Mouse (Mus musculus) CH12.LX (cell line): Measurements from ENCODE around the gene Gpatch3. TPM values are rescaled to one million over a fixed set of nuclear protein-coding genes. Genes with fewer than 3 reads are reported as not detected.

ENCODE experiments used
- DNase-seq: peaks from one replicate; pipeline ENCODE4 v3.0.0-alpha.2; 2013; ENCODE audit errors: extremely low read depth
- H3K27ac ChIP-seq: 2 replicates; pipeline ENCODE4 v1.5.1; 2012; ENCODE audit warnings: low read depth, mild to moderate bottlenecking, control low read depth, moderate library complexity; ENCODE audit not compliant: insufficient read depth
- H3K27me3 ChIP-seq: replicated peaks from 2 replicates; pipeline ENCODE3; 2012; ENCODE audit warnings: inconsistent platforms
- H3K36me3 ChIP-seq, 2 experiments: replicated peaks in 1 of 2; 2 replicates each; pipeline versions ENCODE3 to v1.6.1; 2012; ENCODE audit warnings: inconsistent platforms in 1 of 2, low read length in 1 of 2, mild to moderate bottlenecking in 1 of 2, mixed read lengths in 1 of 2, moderate library complexity in 1 of 2; ENCODE audit not compliant: control insufficient read depth in 1 of 2, insufficient read depth in 1 of 2
- H3K4me1 ChIP-seq, 2 experiments: 2 replicates each; pipeline ENCODE4 v1.6.1; 2012; ENCODE audit warnings: inconsistent platforms in 1 of 2, moderate library complexity in 1 of 2; ENCODE audit not compliant: insufficient read depth in 2 of 2, control insufficient read depth in 1 of 2
- H3K4me2 ChIP-seq: 2 replicates; pipeline ENCODE4 v1.6.1; 2012; ENCODE audit warnings: low read depth, mild to moderate bottlenecking, control low read depth; ENCODE audit not compliant: poor library complexity, insufficient read depth, severe bottlenecking
- H3K4me3 ChIP-seq, 3 experiments: fragments of 150-350 bp in 1 of 3; sonication (generic) in 1 of 3; replicated peaks in 1 of 3; 2 replicates each; pipeline versions ENCODE3 to v1.5.1; 2011 to 2012; ENCODE audit warnings: low read depth in 2 of 3, low read length in 2 of 3, mild to moderate bottlenecking in 2 of 3, moderate library complexity in 2 of 3, control low read depth in 1 of 3, improper control_type of control experiment in 1 of 3, inconsistent platforms in 1 of 3, mixed read lengths in 1 of 3; ENCODE audit not compliant: poor library complexity in 1 of 3
- H3K79me2 ChIP-seq: replicated peaks from 2 replicates; pipeline ENCODE4 v1.6.1; 2012; ENCODE audit warnings: mild to moderate bottlenecking, moderate library complexity; ENCODE audit not compliant: control insufficient read depth, poor library complexity, insufficient read depth, severe bottlenecking; ENCODE audit errors: extremely low read depth
- H3K9ac ChIP-seq: 2 replicates; pipeline ENCODE4 v1.6.1; 2012; ENCODE audit warnings: low read depth, mild to moderate bottlenecking, control low read depth, moderate library complexity; ENCODE audit not compliant: insufficient read depth
- H3K9me3 ChIP-seq: replicated peaks from 2 replicates; pipeline ENCODE3; 2012; ENCODE audit warnings: low read length, inconsistent platforms, mixed read lengths
- BHLHE40 ChIP-seq: IDR thresholded peaks from 2 replicates; pipeline ENCODE4 v1.6.1; 2011; ENCODE audit warnings: mild to moderate bottlenecking, low read depth, low read length, improper control_type of control experiment
- CHD1 ChIP-seq: IDR thresholded peaks from 2 replicates; pipeline ENCODE4 v1.6.1; 2012; ENCODE audit warnings: low read depth, low read length, improper control_type of control experiment, inconsistent platforms
- CHD2 ChIP-seq: IDR thresholded peaks from 2 replicates; pipeline ENCODE4 v1.6.1; 2011; ENCODE audit warnings: low read length, improper control_type of control experiment
- CTCF ChIP-seq, 2 experiments: IDR thresholded peaks in 1 of 2; conservative IDR thresholded peaks in 1 of 2; 2 replicates each; pipeline ENCODE4 v1.5.1; 2011 to 2012; ENCODE audit warnings: low read depth in 2 of 2, low read length in 2 of 2, improper control_type of control experiment in 1 of 2, inconsistent platforms in 1 of 2, mild to moderate bottlenecking in 1 of 2, moderate library complexity in 1 of 2
- E2F4 ChIP-seq: IDR thresholded peaks from 2 replicates; pipeline ENCODE4 v1.6.1; 2011; ENCODE audit warnings: low read depth, low read length, improper control_type of control experiment; ENCODE audit not compliant: insufficient replicate concordance
- EP300 ChIP-seq: IDR thresholded peaks from 2 replicates; pipeline ENCODE4 v1.6.1; 2011; ENCODE audit warnings: low read length, improper control_type of control experiment
- ETS1 ChIP-seq: conservative IDR thresholded peaks from 2 replicates; pipeline ENCODE4 v1.6.1; 2012; ENCODE audit warnings: low read depth, mild to moderate bottlenecking, inconsistent platforms, low read length, improper control_type of control experiment, moderate library complexity
- GABPA ChIP-seq: IDR thresholded peaks from 2 replicates; pipeline ENCODE4 v1.6.1; 2012; ENCODE audit warnings: low read depth, low read length, improper control_type of control experiment, inconsistent platforms; ENCODE audit not compliant: insufficient replicate concordance
- HCFC1 ChIP-seq: IDR thresholded peaks from 2 replicates; pipeline ENCODE4 v1.6.1; 2012; ENCODE audit warnings: low read depth, mild to moderate bottlenecking, inconsistent platforms, low read length, improper control_type of control experiment
- IRF4 ChIP-seq: IDR thresholded peaks from 2 replicates; pipeline ENCODE4 v1.6.1; 2014; ENCODE audit warnings: low read depth, mild to moderate bottlenecking, inconsistent platforms, low read length, improper control_type of control experiment
- JUN ChIP-seq: IDR thresholded peaks from 2 replicates; pipeline ENCODE4 v1.6.1; 2011; ENCODE audit warnings: low read depth, mild to moderate bottlenecking, low read length, improper control_type of control experiment, moderate library complexity; ENCODE audit not compliant: insufficient read depth
- JUND ChIP-seq: conservative IDR thresholded peaks from 2 replicates; pipeline ENCODE4 v1.6.1; 2011; ENCODE audit warnings: low read depth, low read length, improper control_type of control experiment
- KAT2A ChIP-seq: IDR thresholded peaks from 2 replicates; pipeline ENCODE4 v1.6.1; 2012; ENCODE audit warnings: low read length, improper control_type of control experiment, inconsistent platforms; ENCODE audit not compliant: insufficient replicate concordance
- MAFK ChIP-seq: IDR thresholded peaks from 2 replicates; pipeline ENCODE4 v1.6.1; 2011; ENCODE audit warnings: low read length, improper control_type of control experiment; ENCODE audit not compliant: insufficient replicate concordance
- MAX ChIP-seq: IDR thresholded peaks from 2 replicates; pipeline ENCODE4 v1.6.1; 2011; ENCODE audit warnings: low read length, improper control_type of control experiment
- MEF2A ChIP-seq: IDR thresholded peaks from 2 replicates; pipeline ENCODE4 v1.6.1; 2014; ENCODE audit warnings: low read depth, mild to moderate bottlenecking, inconsistent platforms, low read length, improper control_type of control experiment, borderline replicate concordance
- MXI1 ChIP-seq: IDR thresholded peaks from 2 replicates; pipeline ENCODE4 v1.6.1; 2011; ENCODE audit warnings: mild to moderate bottlenecking, low read depth, low read length, improper control_type of control experiment
- NELFE ChIP-seq: IDR thresholded peaks from 2 replicates; pipeline ENCODE4 v1.6.1; 2011; ENCODE audit warnings: low read depth, low read length, improper control_type of control experiment
- NRF1 ChIP-seq: IDR thresholded peaks from 2 replicates; pipeline ENCODE4 v1.6.1; 2014; ENCODE audit warnings: low read depth, mild to moderate bottlenecking, inconsistent platforms, low read length, improper control_type of control experiment, moderate library complexity
- PAX5 ChIP-seq: IDR thresholded peaks from 2 replicates; pipeline ENCODE4 v1.6.1; 2012; ENCODE audit warnings: low read length, inconsistent platforms, mixed read lengths
- POLR2A ChIP-seq: IDR thresholded peaks from 2 replicates; pipeline ENCODE4 v1.6.1; 2011; ENCODE audit warnings: low read depth, mild to moderate bottlenecking, improper control_type of control experiment, low read length
- POLR2AphosphoS2 ChIP-seq: IDR thresholded peaks from 2 replicates; pipeline ENCODE4 v1.6.1; 2011; ENCODE audit warnings: low read depth, low read length, improper control_type of control experiment
- RAD21 ChIP-seq: IDR thresholded peaks from 2 replicates; pipeline ENCODE4 v1.6.1; 2011; ENCODE audit warnings: low read depth, mild to moderate bottlenecking, low read length, improper control_type of control experiment, moderate library complexity
- RCOR1 ChIP-seq: conservative IDR thresholded peaks from 2 replicates; pipeline ENCODE4 v1.6.1; 2012; ENCODE audit warnings: low read depth, mild to moderate bottlenecking, inconsistent platforms, low read length, improper control_type of control experiment
- SIN3A ChIP-seq: IDR thresholded peaks from 2 replicates; pipeline ENCODE4 v1.6.1; 2012; ENCODE audit warnings: low read length, improper control_type of control experiment, inconsistent platforms
- SMC3 ChIP-seq: IDR thresholded peaks from 2 replicates; pipeline ENCODE4 v1.6.1; 2011; ENCODE audit warnings: low read depth, low read length, improper control_type of control experiment
- TBP ChIP-seq: conservative IDR thresholded peaks from 2 replicates; pipeline ENCODE4 v1.6.1; 2011; ENCODE audit warnings: low read depth, low read length, improper control_type of control experiment
- UBTF ChIP-seq: IDR thresholded peaks from 2 replicates; pipeline ENCODE4 v1.6.1; 2012; ENCODE audit warnings: low read depth, mild to moderate bottlenecking, inconsistent platforms, low read length, improper control_type of control experiment, moderate library complexity
- USF1 ChIP-seq: IDR thresholded peaks from 2 replicates; pipeline ENCODE4 v1.6.1; 2014; ENCODE audit warnings: low read depth, mild to moderate bottlenecking, inconsistent platforms, low read length, improper control_type of control experiment
- USF2 ChIP-seq: conservative IDR thresholded peaks from 2 replicates; pipeline ENCODE4 v1.6.1; 2011; ENCODE audit warnings: low read depth, low read length, improper control_type of control experiment
- ZC3H11A ChIP-seq: IDR thresholded peaks from 2 replicates; pipeline ENCODE4 v1.6.1; 2012; ENCODE audit warnings: low read depth, mild to moderate bottlenecking, inconsistent platforms, low read length, improper control_type of control experiment
- ZKSCAN1 ChIP-seq: IDR thresholded peaks from 2 replicates; pipeline ENCODE4 v1.6.1; 2012; ENCODE audit warnings: low read depth, inconsistent platforms, low read length, improper control_type of control experiment, borderline replicate concordance
- ZMIZ1 ChIP-seq: IDR thresholded peaks from 2 replicates; pipeline ENCODE4 v1.6.1; 2012; ENCODE audit warnings: low read depth, mild to moderate bottlenecking, inconsistent platforms, low read length, improper control_type of control experiment
- ZNF384 ChIP-seq: IDR thresholded peaks from 2 replicates; pipeline ENCODE4 v1.6.1; 2012; ENCODE audit warnings: low read depth, low read length, improper control_type of control experiment, inconsistent platforms
- dilution Hi-C: fragments of 300-500 bp; cut with MboI; formaldehyde crosslinking; loops from 2 replicates; pipeline ENCODE4 v1.14.3; 2020; ENCODE audit warnings: low sequenced_read_pairs; ENCODE audit not compliant: extremely low pct_unique_long_range_greater_than_20kb, extremely low pct_ligation_motif_present
- in situ Hi-C: fragments of 300-500 bp; cut with MboI; formaldehyde crosslinking; loops from 3 replicates; pipeline ENCODE4 v1.14.3; 2019; ENCODE audit warnings: low sequenced_read_pairs, low pct_ligation_motif_present, low pct_unique_long_range_greater_than_20kb, mixed read lengths
- polyA plus RNA-seq: library from polyadenylated mRNA; unstranded; fragments of >175 nt; gene quantifications from 2 replicates; pipeline ENCODE4 v1.2.1, GENCODE M21; 2012; ENCODE audit warnings: low read depth; ENCODE audit not compliant: insufficient read length
- total RNA-seq, 2 experiments: library from RNA; depleted of rRNA; stranded (reverse); fragments of 300-350 nt in 1 of 2; fragments of >200 nt in 1 of 2; gene quantifications; 2 replicates each; pipeline ENCODE4 v1.2.3; 2012 to 2014

The Gpatch3 gene
- total and polyA plus RNA-seq, 3 experiments = 7.2 to 20.9 (median 10.8) TPM

DNA sequence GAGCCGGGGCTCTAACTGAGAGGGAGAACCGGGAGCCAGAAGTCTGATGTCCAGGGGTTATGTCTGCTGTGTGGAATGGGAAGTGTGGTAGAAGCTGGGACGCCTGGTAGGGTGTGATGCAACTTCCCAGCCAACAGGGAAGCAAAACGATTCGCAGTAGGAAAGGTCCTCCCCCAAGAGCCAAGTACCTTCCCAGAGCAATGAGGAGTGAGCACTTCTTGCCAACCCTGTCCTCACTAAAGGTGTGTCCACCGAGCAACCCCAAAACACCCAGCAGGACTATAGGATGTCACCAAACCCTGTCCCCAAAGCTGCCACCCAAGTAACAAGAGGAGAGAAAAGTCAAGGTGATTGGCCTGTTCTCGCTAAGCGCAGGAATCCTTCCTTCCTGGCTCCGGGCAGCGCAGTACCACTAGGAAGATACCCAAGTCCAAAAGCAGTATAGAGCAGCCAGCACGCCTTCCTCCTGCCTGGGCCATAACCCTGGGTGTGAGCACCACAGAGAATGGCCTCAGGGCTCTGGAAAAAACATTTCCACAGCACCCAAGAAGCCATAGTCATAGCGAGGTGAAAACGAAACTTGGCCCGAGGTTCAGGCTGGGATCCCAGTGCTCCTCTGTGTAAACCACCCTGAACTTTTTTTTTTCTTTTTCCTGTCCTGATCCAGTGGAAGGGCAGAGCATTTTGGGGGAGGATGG, 56.7 kb downstream of the Gpatch3 start:
- H3K9me3 ChIP-seq = no peaks in the 10 kb centered on the region
- peak overlapping the region; percentile 23; the same call in 1 of the 2 replicates for H3K27ac ChIP-seq
- peak overlapping the region; percentile 86 for H3K4me2 ChIP-seq

DNA sequence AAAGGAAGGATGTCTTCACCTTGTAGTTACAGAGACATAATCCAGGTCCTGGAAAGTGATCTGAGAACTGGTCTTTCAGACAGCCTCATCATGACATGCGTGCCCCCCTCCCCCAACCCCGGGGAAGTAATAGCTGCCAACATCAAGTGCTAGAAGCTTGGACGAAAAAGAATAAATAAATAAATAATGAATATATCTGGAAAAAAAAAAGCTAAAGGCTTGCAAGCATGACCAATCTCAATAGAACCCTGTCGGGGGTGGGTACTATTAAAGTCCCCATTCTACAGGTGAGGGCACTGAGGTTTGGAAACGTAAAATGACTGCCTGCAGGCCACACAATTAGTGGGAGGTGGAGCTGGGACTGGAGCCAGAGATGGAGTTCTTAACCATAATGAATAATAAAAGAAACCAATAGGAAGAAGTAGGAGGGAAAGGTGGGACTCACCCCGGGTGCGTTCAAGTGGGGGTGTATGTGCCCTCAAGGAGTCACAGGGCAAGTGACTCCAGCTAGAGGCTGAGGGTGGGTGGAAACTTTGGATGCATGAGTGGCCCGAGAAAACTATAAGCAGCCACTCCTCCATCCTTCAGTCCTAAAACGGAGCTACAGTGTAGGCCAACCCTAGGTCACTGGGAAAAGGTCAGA, 57.3 kb downstream of the Gpatch3 start:
- peak overlapping the region; percentile 23; the same call in 1 of the 2 replicates for H3K27ac ChIP-seq
- dilution Hi-C loops (no loop called here), in situ Hi-C loops (loop anchor here (5.0 kb wide), 1 partner anchor 35 kb away; no protein-coding TSS in a partner anchor)
- H3K79me2 ChIP-seq = peaks cover 46% of the 10 kb centered on the region
- peaks cover 5 to 29% of the 10 kb centered on the region in 2 experiments for H3K36me3 ChIP-seq
- DNase-seq = no peak
- peak overlapping the region; percentile 86 for H3K4me2 ChIP-seq
- no peaks in the 10 kb centered on the region for H3K9me3 ChIP-seq
- H3K4me3 ChIP-seq = peak overlapping the region; percentile 57 to 81 (median 60)
- peaks cover 10 to 50% of the 10 kb centered on the region in 2 experiments for H3K4me1 ChIP-seq
- H3K9ac ChIP-seq = peak overlapping the region; percentile 95
- no peaks in the 10 kb centered on the region for H3K27me3 ChIP-seq
- TF ChIP-seq ZKSCAN1 (no peak), MAX (no peak), EP300 (no peak), JUN (no peak), E2F4 (no peak), ZC3H11A (no peak), MXI1 (0 out of 2 replicates have a peak, but pooled peaks have one; percentile 39), ZNF384 (no peak), HCFC1 (no peak), TBP (no peak), GABPA (no peak), MAFK (no peak), POLR2A (no peak), ETS1 (no peak), BHLHE40 (0 out of 2 replicates have a peak, but pooled peaks have one; percentile 4), RAD21 (no peak), ZMIZ1 (no peak), CHD2 (peak; percentile 60)

More for the DNA sequence above, 56.7 kb downstream of the Gpatch3 start:
- H3K9ac ChIP-seq = peak overlapping the region; percentile 95
- dilution Hi-C loops = no loop called here
- H3K27me3 ChIP-seq = no peaks in the 10 kb centered on the region
- TF ChIP-seq GABPA (no peak), NRF1 (no peak), PAX5 (no peak), ZMIZ1 (no peak), MAX (0 out of 2 replicates have a peak, but pooled peaks have one; percentile 20), UBTF (no peak), IRF4 (peak; percentile 74), ZC3H11A (no peak), ETS1 (no peak), SMC3 (no peak), POLR2A (no peak), MEF2A (no peak), TBP (no peak), CHD1 (no peak), RAD21 (no peak), RCOR1 (no peak), ZNF384 (peak; percentile 70), SIN3A (no peak; the same call in 1 of the 2 replicates), MXI1 (peak; percentile 18; the same call in 1 of the 2 replicates), POLR2AphosphoS2 (no peak), USF1 (no peak), BHLHE40 (0 out of 2 replicates have a peak, but pooled peaks have one; percentile 0), E2F4 (no peak), CHD2 (no peak), JUND (no peak), USF2 (no peak), CTCF (conservative IDR thresholded peaks at IDR 0.05 in 1 of 2, IDR thresholded peaks at IDR 0.05 in 1 of 2; ENCODE audit: low read depth in 2 of 2, low read length in 2 of 2) (no peak), NELFE (no peak), KAT2A (no peak), EP300 (peak; percentile 49; the same call in 1 of the 2 replicates)
- H3K79me2 ChIP-seq = peaks cover 46% of the 10 kb centered on the region
- in situ Hi-C loops = loop anchor here (5.0 kb wide), 1 partner anchor 34 kb away; no protein-coding TSS in a partner anchor
- no peak for DNase-seq
- H3K36me3 ChIP-seq = peaks cover 10 to 35% of the 10 kb centered on the region in 2 experiments
- peak overlapping the region; percentile 50 to 81 (median 60) for H3K4me3 ChIP-seq
- peaks cover 11 to 57% of the 10 kb centered on the region in 2 experiments for H3K4me1 ChIP-seq
